Mouse (Mus musculus) left cerebral cortex, postnatal 10 days (tissue): ENCODE data around the gene Fndc5. TPM values are rescaled to one million over a fixed set of nuclear protein-coding genes. Genes with fewer than 3 reads are reported as not detected.

Experiments
- DNase-seq, 2 experiments: peaks; one replicate each; pipeline ENCODE4 v3.0.0; 2021 to 2022; ENCODE audit warnings: low spot score in 2 of 2, mixed read lengths in 1 of 2; ENCODE audit errors: extremely low spot score in 1 of 2
- intact Hi-C: fragments of 180-260 bp; cut with DNase I; formaldehyde crosslinking; loops from one replicate; pipeline ENCODE4 v1.15.1; 2025
- total RNA-seq, 2 experiments: library from RNA; stranded (reverse); gene quantifications; 2 replicates each; pipeline ENCODE4 v1.2.3; 2021

The Fndc5 gene
- total RNA-seq, 2 experiments from 2014 or later: 41.8 to 44.6 TPM

DNA sequence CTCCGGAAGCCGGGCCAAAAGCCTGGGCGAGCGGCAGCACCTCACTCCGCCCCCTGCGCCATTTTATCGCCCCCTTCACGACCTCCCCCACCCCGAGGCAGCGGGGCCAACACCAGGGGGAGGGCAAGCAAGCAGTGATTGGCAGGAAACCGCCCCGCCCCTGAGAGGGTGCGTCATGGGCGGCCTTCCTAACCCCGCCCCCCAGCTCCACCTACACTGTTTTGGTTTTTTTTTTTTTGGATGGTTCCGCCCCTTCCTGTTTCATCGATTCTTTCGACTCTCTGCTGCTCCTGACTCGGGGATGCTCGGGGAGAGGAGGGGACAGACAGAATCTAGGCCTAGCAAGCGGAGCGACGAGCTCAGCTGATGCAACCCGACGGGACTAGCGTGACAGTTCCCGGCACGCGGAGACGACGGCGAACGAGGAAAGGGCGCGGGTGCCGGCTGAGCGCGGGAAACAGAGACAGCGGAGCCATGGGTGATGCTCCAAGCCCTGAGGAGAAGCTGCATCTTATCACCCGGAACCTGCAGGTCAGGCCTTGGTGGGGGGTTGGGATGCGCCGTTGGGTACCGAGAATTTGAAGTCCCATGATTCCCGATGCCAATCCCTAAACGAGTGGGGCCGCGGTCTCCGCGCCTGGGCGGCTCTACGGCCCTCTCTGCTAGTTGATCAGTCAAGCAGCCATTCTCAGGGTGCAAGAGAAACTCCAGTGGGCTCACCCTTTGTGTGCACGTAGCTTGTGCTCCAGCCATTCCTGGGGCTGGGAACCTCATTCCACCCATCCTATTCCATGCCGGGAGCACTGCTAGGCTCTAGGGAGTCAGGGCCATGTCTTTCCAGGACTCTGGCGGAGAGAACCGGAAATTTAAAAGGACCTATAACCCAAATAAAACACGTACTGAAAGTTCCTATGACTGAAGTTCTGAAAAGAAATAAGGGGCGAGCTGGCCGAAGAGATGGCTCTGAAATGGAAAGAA is 53.0 kb downstream of the Fndc5 start, which contains the start of the genes S100pbp and Yars:
Gene S100pbp, minus strand, starts transcription at position 186 of the 978 bp plus-strand sequence.
Gene Yars, plus strand, starts transcription at position 219 of the 978 bp plus-strand sequence.
- intact Hi-C loops: no loop called here
- peak; percentile 96 to 98 for DNase-seq

DNA sequence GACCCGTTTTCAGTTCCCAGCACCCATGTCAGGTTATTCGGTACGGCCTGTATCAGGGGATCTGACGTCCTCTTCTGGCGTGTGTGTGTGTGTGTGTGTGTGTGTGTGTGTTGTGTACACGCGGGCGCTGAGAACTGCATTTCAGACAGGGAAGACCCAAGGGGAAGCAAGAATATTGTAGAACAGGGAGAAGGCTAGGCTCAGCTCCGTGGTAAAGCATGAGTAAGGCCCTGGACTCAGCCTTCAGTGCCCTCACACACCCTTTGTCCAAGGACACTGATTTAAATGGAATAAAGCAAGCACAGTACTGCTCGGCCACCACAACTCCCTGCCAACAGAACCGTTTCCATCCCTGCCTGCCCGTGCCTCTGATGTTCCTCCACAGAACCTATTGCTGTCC is 53.7 kb downstream of the Fndc5 start:
- DNase-seq: peak in 1 of 2 experiments; percentile 28
- intact Hi-C loops: no loop called here

DNA sequence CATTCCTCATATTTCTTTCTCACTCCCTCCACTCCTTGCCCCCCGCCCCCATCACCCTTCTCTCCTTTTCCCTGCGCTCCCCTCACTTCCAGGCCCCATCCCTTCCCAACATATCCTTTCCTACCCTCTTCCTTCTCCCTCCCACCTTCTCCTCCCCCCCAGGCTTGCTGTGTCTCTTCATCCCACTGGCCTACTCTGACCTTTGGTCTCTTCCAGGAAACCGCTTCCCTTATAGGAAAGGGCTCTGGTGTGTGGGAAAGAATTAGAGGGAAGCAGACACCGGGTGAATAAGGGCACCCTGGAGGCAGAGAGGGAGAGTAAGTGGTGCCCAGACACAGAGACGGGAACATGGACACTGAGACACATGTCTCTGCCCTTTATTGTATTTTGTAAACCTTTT is 54.9 kb downstream of the Fndc5 start:
- intact Hi-C loops: no loop called here
- no peak for DNase-seq

Other genes starting within 250 kb of the Fndc5 start
- gene Azin2, start 174.6 kb upstream of the Fndc5 start, total RNA-seq: 10 to 100 TPM; 30.3 to 36.3 TPM
- gene Ak2, start 145.0 kb upstream of the Fndc5 start, total RNA-seq: 10 to 100 TPM; 30.5 to 30.7 TPM
- gene Rnf19b, start 78.7 kb upstream of the Fndc5 start, total RNA-seq: 10 to 100 TPM; 71.6 to 85.4 TPM
- gene Tmem54, start 31.5 kb upstream of the Fndc5 start, total RNA-seq: not detected
- 100 to 1,000 TPM; 441 to 451 TPM for gene Hpca, start 15.0 kb upstream of the Fndc5 start, total RNA-seq
- gene S100pbp, start 52.7 kb downstream of the Fndc5 start, total RNA-seq: 10 to 100 TPM; 40.1 to 45.7 TPM
- gene Yars, start 52.8 kb downstream of the Fndc5 start, total RNA-seq: 100 to 1,000 TPM; 103 to 105 TPM
- gene C77080, start 124.4 kb downstream of the Fndc5 start, total RNA-seq: 10 to 100 TPM; 11.1 to 15.8 TPM
- gene Sync, start 150.6 kb downstream of the Fndc5 start, total RNA-seq: 1 to 10 TPM; 1.7 TPM
- gene Rbbp4, start 198.4 kb downstream of the Fndc5 start, total RNA-seq: 100 to 1,000 TPM; 124 to 134 TPM
- 10 to 100 TPM; 18.9 to 24.7 TPM for gene Zbtb8os, start 198.7 kb downstream of the Fndc5 start, total RNA-seq
- 1 to 10 TPM; 7.6 to 8.5 TPM for gene Zbtb8a, start 241.1 kb downstream of the Fndc5 start, total RNA-seq